16 mouse cellular contexts compared by ENCODE assay signal in genomic region chr4:11869721-11870120, GRCm38 (mm10).
DNase-seq lines count a peak whose midpoint lies in the region; ATAC-seq and TF ChIP-seq lines count a peak whose summit lies in the region.
"Had no signal": no experiment of that assay in that cellular context is flagged by ENCODE, and none has a peak within 500 bp of the region (broad histone marks: within the 10 kb centered on the region; RNA-seq: fewer than 3 reads in every experiment).

No protein-coding gene starts in this region.

- TF ChIP-seq EP300 in stomach, postnatal 0 days (optimal IDR thresholded peaks at IDR 0.05): no peak

- H3K4me1 ChIP-seq in heart, embryonic 12.5 days (replicated peaks): peaks cover 13% of the 10 kb centered on the region
- H3K4me1 ChIP-seq in stomach, embryonic 16.5 days (ENCODE audit: control insufficient read depth, insufficient read depth, low read length): peaks cover 16% of the 10 kb centered on the region
- peaks cover 2% of the 10 kb centered on the region for H3K4me1 ChIP-seq in stomach, postnatal 0 days (replicated peaks; ENCODE audit: control insufficient read depth, insufficient read depth)
- peaks cover 22% of the 10 kb centered on the region for H3K4me1 ChIP-seq in lung, embryonic 14.5 days (ENCODE audit: insufficient read depth)
- H3K4me1 ChIP-seq in small intestine, adult 2 months (ENCODE audit: control insufficient read depth, insufficient read depth, insufficient read length, low read length): peaks cover 4% of the 10 kb centered on the region; the same call in 1 of the 2 replicates
- H3K4me1 ChIP-seq: embryonic facial prominence, embryonic 12.5 days; limb, embryonic 15.5 days; neural tube, embryonic 13.5 days had no signal

- ATAC-seq in heart, embryonic 12.5 days (ENCODE audit: insufficient number of reproducible peaks, low FRiP score): no peak
- no peak for ATAC-seq in stomach, embryonic 16.5 days (ENCODE audit: insufficient read depth, low FRiP score)
- no peak for ATAC-seq in stomach, postnatal 0 days (ENCODE audit: low FRiP score, low TSS enrichment)
- no peak for ATAC-seq in lung, embryonic 14.5 days (ENCODE audit: insufficient read depth)
- ATAC-seq: intestine, embryonic 16.5 days had no signal

- H3K27me3 ChIP-seq in heart, embryonic 12.5 days (replicated peaks): no peaks in the 10 kb centered on the region
- no peaks in the 10 kb centered on the region for H3K27me3 ChIP-seq in stomach, embryonic 16.5 days (ENCODE audit: control insufficient read depth, insufficient read depth, low read length)
- no peaks in the 10 kb centered on the region for H3K27me3 ChIP-seq in stomach, postnatal 0 days (ENCODE audit: control insufficient read depth, insufficient read depth, low read length)
- H3K27me3 ChIP-seq in lung, embryonic 14.5 days (ENCODE audit: insufficient read depth, low read length): no peaks in the 10 kb centered on the region
- H3K27me3 ChIP-seq in small intestine, adult 2 months (ENCODE audit: control insufficient read depth, insufficient read depth, low read length): no peaks in the 10 kb centered on the region
- H3K27me3 ChIP-seq: embryonic facial prominence, embryonic 12.5 days; limb, embryonic 15.5 days; neural tube, embryonic 13.5 days had no signal

- no peak overlapping the region for H3K4me2 ChIP-seq in heart, embryonic 12.5 days
- H3K4me2 ChIP-seq in stomach, embryonic 16.5 days (ENCODE audit: low read depth, low read length): no peak overlapping the region
- no peak overlapping the region for H3K4me2 ChIP-seq in stomach, postnatal 0 days (replicated peaks; ENCODE audit: low read depth)
- H3K4me2 ChIP-seq in lung, embryonic 14.5 days: no peak overlapping the region
- H3K4me2 ChIP-seq: embryonic facial prominence, embryonic 12.5 days; hindbrain, embryonic 14.5 days; limb, embryonic 15.5 days; neural tube, embryonic 13.5 days had no signal

- no peaks in the 10 kb centered on the region for H3K36me3 ChIP-seq in heart, embryonic 12.5 days
- no peaks in the 10 kb centered on the region for H3K36me3 ChIP-seq in stomach, embryonic 16.5 days (ENCODE audit: control insufficient read depth, insufficient read depth, low read length)
- H3K36me3 ChIP-seq in stomach, postnatal 0 days (ENCODE audit: control insufficient read depth, insufficient read depth, low read length): no peaks in the 10 kb centered on the region
- no peaks in the 10 kb centered on the region for H3K36me3 ChIP-seq in lung, embryonic 14.5 days (ENCODE audit: insufficient read depth)
- H3K36me3 ChIP-seq in small intestine, adult 2 months (ENCODE audit: control insufficient read depth, insufficient read depth, low read length): no peaks in the 10 kb centered on the region
- H3K36me3 ChIP-seq: embryonic facial prominence, embryonic 12.5 days; limb, embryonic 15.5 days; neural tube, embryonic 13.5 days had no signal

- no peak overlapping the region for H3K27ac ChIP-seq in heart, embryonic 12.5 days (ENCODE audit: poor library complexity, severe bottlenecking)
- H3K27ac ChIP-seq in stomach, embryonic 16.5 days (ENCODE audit: low read length): peak overlapping the region; percentile 47; the same call in 1 of the 2 replicates
- H3K27ac ChIP-seq in stomach, postnatal 0 days (replicated peaks): no peak overlapping the region; the same call in 1 of the 2 replicates
- H3K27ac ChIP-seq in lung, embryonic 14.5 days (ENCODE audit: low read depth): peak overlapping the region; percentile 24; the same call in 1 of the 2 replicates
- 0 out of 2 replicates have a peak overlapping the region, but pooled peaks have one; percentile 30 for H3K27ac ChIP-seq in small intestine, adult 2 months (ENCODE audit: insufficient read depth, low read depth, low read length)
- H3K27ac ChIP-seq: embryonic facial prominence, embryonic 12.5 days; hindbrain, embryonic 14.5 days; limb, embryonic 15.5 days; neural tube, embryonic 13.5 days had no signal

- TF ChIP-seq CTCF in stomach, postnatal 0 days (IDR thresholded peaks at IDR 0.05; ENCODE audit: low read depth): no peak
- TF ChIP-seq CTCF in lung, embryonic 14.5 days (IDR thresholded peaks at IDR 0.05; ENCODE audit: low read depth): no peak
- no peak for TF ChIP-seq CTCF in small intestine, adult 2 months (IDR thresholded peaks at IDR 0.05; ENCODE audit: extremely low read depth, insufficient read length, insufficient replicate concordance, low read depth, low read length)

- no peak overlapping the region for H3K4me3 ChIP-seq in heart, embryonic 12.5 days
- no peak overlapping the region for H3K4me3 ChIP-seq in stomach, embryonic 16.5 days (replicated peaks; ENCODE audit: low read length)
- H3K4me3 ChIP-seq in stomach, postnatal 0 days (ENCODE audit: low read depth, low read length): no peak overlapping the region
- H3K4me3 ChIP-seq in lung, embryonic 14.5 days (ENCODE audit: low read depth, low read length): no peak overlapping the region
- H3K4me3 ChIP-seq in small intestine, adult 2 months (ENCODE audit: low read depth, low read length): no peak overlapping the region
- H3K4me3 ChIP-seq: embryonic facial prominence, embryonic 12.5 days; limb, embryonic 15.5 days; megakaryocyte, embryonic 14.5 days; neural tube, embryonic 13.5 days had no signal

- no peaks in the 10 kb centered on the region for H3K9me3 ChIP-seq in heart, embryonic 12.5 days (replicated peaks)
- H3K9me3 ChIP-seq in stomach, embryonic 16.5 days (replicated peaks; ENCODE audit: control insufficient read depth, low read length): no peaks in the 10 kb centered on the region
- H3K9me3 ChIP-seq in stomach, postnatal 0 days (ENCODE audit: control insufficient read depth, low read length): no peaks in the 10 kb centered on the region
- H3K9me3 ChIP-seq in lung, embryonic 14.5 days (ENCODE audit: low read depth, low read length): no peaks in the 10 kb centered on the region
- H3K9me3 ChIP-seq: embryonic facial prominence, embryonic 12.5 days; limb, embryonic 15.5 days; megakaryocyte, embryonic 14.5 days; neural tube, embryonic 13.5 days had no signal

- H3K9ac ChIP-seq in heart, embryonic 12.5 days: no peak overlapping the region
- no peak overlapping the region for H3K9ac ChIP-seq in stomach, embryonic 16.5 days (ENCODE audit: low read length)
- no peak overlapping the region for H3K9ac ChIP-seq in stomach, postnatal 0 days (ENCODE audit: low read length)
- H3K9ac ChIP-seq in lung, embryonic 14.5 days: no peak overlapping the region
- H3K9ac ChIP-seq: embryonic facial prominence, embryonic 12.5 days; hindbrain, embryonic 14.5 days; limb, embryonic 15.5 days; neural tube, embryonic 13.5 days had no signal

- 66% methylated on average over 5 of the region's 5 CpGs for WGBS in heart, embryonic 12.5 days
- WGBS in stomach, embryonic 16.5 days: 57% methylated on average over 5 of the region's 5 CpGs
- 56% methylated on average over 5 of the region's 5 CpGs for WGBS in stomach, postnatal 0 days
- 54% methylated on average over 5 of the region's 5 CpGs for WGBS in lung, embryonic 14.5 days
- WGBS in small intestine, adult 2 months: 77% methylated on average over 5 of the region's 5 CpGs

- no peak for TF ChIP-seq POLR2A in small intestine, adult 2 months (IDR thresholded peaks at IDR 0.05; ENCODE audit: low read depth, low read length)

- peak; percentile 96 for DNase-seq in heart, adult 11 months
- DNase-seq in stomach, postnatal 0 days (ENCODE audit: low spot score): no peak
- peak; percentile 31 for DNase-seq in lung, embryonic 14.5 days
- no peak for DNase-seq in urinary bladder, postnatal 36 days (ENCODE audit: low spot score in 2 of 2)
- DNase-seq in T-cell, adult 2 months (ENCODE audit: low spot score): no peak
- DNase-seq: cerebellum, adult 11 months; kidney, postnatal 14 days had no signal

Comparison
In these comparisons a context has a peak if more than half of its experiments do, and no peak if none do; other contexts are left out.
1. H3K27ac ChIP-seq: peak in stomach, embryonic 16.5 days (single experiment), lung, embryonic 14.5 days (single experiment) and small intestine, adult 2 months (single experiment); none in heart, embryonic 12.5 days (single experiment) and stomach, postnatal 0 days (single experiment).
2. DNase-seq: peak in heart, adult 11 months (single experiment) and lung, embryonic 14.5 days (single experiment); none in stomach, postnatal 0 days (single experiment), urinary bladder, postnatal 36 days (0 of 2) and T-cell, adult 2 months (single experiment).